Mouse (Mus musculus): ENCODE measurements at regions not wholly inside any gene's neighbourhood (a gene's known extent, or its start where the extent isn't known, plus 50 kb on each side); places are given as distances from the start of the nearest gene placed in this dataset.

DNA sequence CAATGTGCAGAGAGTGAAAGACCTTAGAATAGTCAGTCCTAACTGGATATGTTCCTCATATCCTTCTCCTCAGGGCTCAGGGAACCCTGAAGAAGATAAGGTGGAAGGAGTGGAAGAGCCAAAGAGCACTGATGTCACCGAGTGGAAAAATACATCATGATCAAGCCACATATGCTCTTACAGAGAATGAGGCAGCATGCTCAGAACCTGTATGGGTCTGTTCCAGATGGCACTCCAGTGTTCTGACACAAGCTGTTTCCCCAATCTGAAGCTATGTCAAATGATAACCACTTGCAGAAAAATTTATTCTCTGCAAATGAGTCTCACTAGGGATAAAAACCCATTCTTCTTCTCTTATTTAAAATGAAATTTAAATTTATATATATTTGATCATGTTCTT is 572.6 kb upstream of the Robo2 start:
- no peaks in the 10 kb centered on the region for H3K27me3 ChIP-seq (replicated peaks; ENCODE audit: control insufficient read depth, insufficient read depth, low read length)
- H3K36me3 ChIP-seq (ENCODE audit: control insufficient read depth, insufficient read depth, low read length) = no peaks in the 10 kb centered on the region
- no peak overlapping the region for H3K9ac ChIP-seq (ENCODE audit: low read depth, low read length)
- H3K27ac ChIP-seq (ENCODE audit: low read depth, low read length) = no peak overlapping the region
- no peak overlapping the region for H3K4me2 ChIP-seq (ENCODE audit: low read length)
- 90% methylated on average over 1 of the region's 1 CpGs for WGBS
- no peaks in the 10 kb centered on the region for H3K4me1 ChIP-seq (ENCODE audit: control insufficient read depth, insufficient read depth, low read depth, low read length)
- ATAC-seq = no peak
- H3K9me3 ChIP-seq (ENCODE audit: control insufficient read depth, low read length) = no peaks in the 10 kb centered on the region
- H3K4me3 ChIP-seq (ENCODE audit: low read length) = no peak overlapping the region

DNA sequence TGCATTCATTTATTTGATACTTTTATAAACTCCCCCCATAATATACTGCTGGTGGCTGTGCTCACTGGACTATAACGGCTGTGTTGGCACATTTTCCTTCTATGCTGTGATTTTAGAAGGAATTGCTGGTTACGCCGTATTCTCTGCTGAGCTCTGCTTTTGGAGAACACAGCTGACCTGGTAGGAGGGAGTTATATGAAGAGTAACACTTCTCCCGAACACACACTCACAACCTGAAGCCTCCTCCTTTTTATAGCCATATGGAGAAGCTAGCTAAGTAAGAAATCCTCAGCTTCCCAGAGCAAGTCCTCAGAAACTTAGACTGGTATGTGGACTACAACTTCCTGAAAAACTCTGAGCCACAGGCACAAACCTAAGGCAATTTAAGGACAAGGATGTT is 554.5 kb upstream of the Robo2 start:
- no peaks in the 10 kb centered on the region for H3K4me1 ChIP-seq (ENCODE audit: control insufficient read depth, insufficient read depth, low read depth, low read length)
- WGBS = 86% methylated on average over 4 of the region's 4 CpGs
- H3K36me3 ChIP-seq (ENCODE audit: control insufficient read depth, insufficient read depth, low read length) = no peaks in the 10 kb centered on the region
- H3K9me3 ChIP-seq (ENCODE audit: control insufficient read depth, low read length) = no peaks in the 10 kb centered on the region
- no peak overlapping the region for H3K27ac ChIP-seq (ENCODE audit: low read depth, low read length)
- H3K27me3 ChIP-seq (replicated peaks; ENCODE audit: control insufficient read depth, insufficient read depth, low read length) = no peaks in the 10 kb centered on the region
- H3K9ac ChIP-seq (ENCODE audit: low read depth, low read length) = no peak overlapping the region
- H3K4me2 ChIP-seq (ENCODE audit: low read length) = no peak overlapping the region
- ATAC-seq = no peak
- no peak overlapping the region for H3K4me3 ChIP-seq (ENCODE audit: low read length)

DNA sequence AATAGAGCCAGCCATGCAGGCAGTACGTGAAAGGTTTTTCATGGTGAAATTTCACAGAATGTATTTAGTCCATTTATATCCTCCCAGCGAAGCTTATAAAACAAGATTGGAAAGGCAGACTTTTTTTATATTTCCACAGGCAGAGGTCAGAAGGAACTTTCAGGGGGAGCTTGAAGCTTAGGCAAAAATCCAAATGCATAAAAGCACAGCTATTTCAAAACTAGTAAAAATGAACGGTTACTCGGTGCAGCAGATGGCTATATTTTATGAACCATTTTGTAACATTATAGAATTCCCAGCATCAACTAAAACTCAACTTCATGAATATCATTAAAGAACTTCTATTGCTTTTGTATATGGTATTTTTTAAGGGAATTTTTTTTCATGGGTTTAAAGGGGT is 518.1 kb upstream of the Robo2 start:
- Histone ChIP-seq H3K9ac (ENCODE audit: low read depth, low read length) (no peak overlapping the region), H3K4me3 (ENCODE audit: low read length) (no peak overlapping the region), H3K9me3 (ENCODE audit: control insufficient read depth, low read length) (no peaks in the 10 kb centered on the region), H3K36me3 (ENCODE audit: control insufficient read depth, insufficient read depth, low read length) (no peaks in the 10 kb centered on the region), H3K27ac (ENCODE audit: low read depth, low read length) (no peak overlapping the region), H3K27me3 (replicated peaks; ENCODE audit: control insufficient read depth, insufficient read depth, low read length) (no peaks in the 10 kb centered on the region), H3K4me2 (ENCODE audit: low read length) (no peak overlapping the region), H3K4me1 (ENCODE audit: control insufficient read depth, insufficient read depth, low read depth, low read length) (no peaks in the 10 kb centered on the region)
- no peak for ATAC-seq
- WGBS = 71% methylated on average over 4 of the region's 4 CpGs

DNA sequence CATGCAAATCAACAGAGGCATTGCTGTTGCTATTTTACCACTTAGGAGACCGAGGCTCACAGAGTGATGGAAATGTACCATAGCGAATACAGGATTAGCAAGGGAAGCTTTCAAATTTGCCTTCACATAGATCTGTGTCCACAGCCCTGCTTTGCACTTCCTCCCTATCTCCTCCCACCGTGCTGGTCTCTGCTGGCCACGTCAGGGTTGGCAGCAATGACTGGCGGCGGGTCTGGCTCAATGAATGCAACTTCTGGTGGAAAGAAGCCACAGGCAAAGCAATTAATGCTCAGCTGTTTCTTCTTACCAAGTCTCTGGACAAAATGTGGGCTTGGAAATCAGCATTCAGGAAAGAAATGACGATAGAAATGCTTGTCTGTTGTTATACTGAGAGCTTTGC is 489.2 kb upstream of the Robo2 start:
- Histone ChIP-seq H3K4me3 (ENCODE audit: low read length) (no peak overlapping the region), H3K27me3 (replicated peaks; ENCODE audit: control insufficient read depth, insufficient read depth, low read length) (no peaks in the 10 kb centered on the region), H3K9ac (ENCODE audit: low read depth, low read length) (no peak overlapping the region), H3K4me1 (ENCODE audit: control insufficient read depth, insufficient read depth, low read depth, low read length) (no peaks in the 10 kb centered on the region), H3K36me3 (ENCODE audit: control insufficient read depth, insufficient read depth, low read length) (no peaks in the 10 kb centered on the region), H3K27ac (ENCODE audit: low read depth, low read length) (no peak overlapping the region), H3K4me2 (ENCODE audit: low read length) (peak overlapping the region; percentile 19; the same call in 1 of the 2 replicates), H3K9me3 (ENCODE audit: control insufficient read depth, low read length) (no peaks in the 10 kb centered on the region)
- ATAC-seq = peak; percentile 56; the same call in 1 of the 2 replicates
- 55% methylated on average over 7 of the region's 7 CpGs for WGBS

DNA sequence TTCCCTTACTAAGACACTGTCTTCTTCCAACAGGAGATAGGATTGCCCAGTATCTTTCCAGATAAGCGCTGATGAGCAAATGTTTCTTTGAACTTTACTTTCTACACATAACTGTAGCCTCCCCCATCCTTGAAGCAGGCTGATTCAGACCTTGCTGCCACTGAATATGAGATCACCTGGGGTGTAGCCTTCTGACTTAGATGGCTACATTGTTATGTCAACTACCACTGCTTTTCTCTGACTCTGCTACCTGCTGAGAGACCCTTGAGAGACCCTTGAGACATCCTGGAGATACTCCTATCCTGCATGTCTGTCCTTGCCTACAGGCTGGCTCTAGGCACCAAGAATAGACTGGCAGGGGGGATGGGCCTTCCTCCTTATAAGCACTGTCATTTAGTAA is 476.1 kb upstream of the Robo2 start:
- H3K4me1 ChIP-seq (ENCODE audit: control insufficient read depth, insufficient read depth, low read depth, low read length) = no peaks in the 10 kb centered on the region
- no peak overlapping the region for H3K4me2 ChIP-seq (ENCODE audit: low read length)
- H3K4me3 ChIP-seq (ENCODE audit: low read length) = no peak overlapping the region
- no peaks in the 10 kb centered on the region for H3K27me3 ChIP-seq (replicated peaks; ENCODE audit: control insufficient read depth, insufficient read depth, low read length)
- no peak for ATAC-seq
- no peaks in the 10 kb centered on the region for H3K9me3 ChIP-seq (ENCODE audit: control insufficient read depth, low read length)
- no peaks in the 10 kb centered on the region for H3K36me3 ChIP-seq (ENCODE audit: control insufficient read depth, insufficient read depth, low read length)
- no peak overlapping the region for H3K27ac ChIP-seq (ENCODE audit: low read depth, low read length)
- no peak overlapping the region for H3K9ac ChIP-seq (ENCODE audit: low read depth, low read length)
- 29% methylated on average over 1 of the region's 1 CpGs for WGBS

DNA sequence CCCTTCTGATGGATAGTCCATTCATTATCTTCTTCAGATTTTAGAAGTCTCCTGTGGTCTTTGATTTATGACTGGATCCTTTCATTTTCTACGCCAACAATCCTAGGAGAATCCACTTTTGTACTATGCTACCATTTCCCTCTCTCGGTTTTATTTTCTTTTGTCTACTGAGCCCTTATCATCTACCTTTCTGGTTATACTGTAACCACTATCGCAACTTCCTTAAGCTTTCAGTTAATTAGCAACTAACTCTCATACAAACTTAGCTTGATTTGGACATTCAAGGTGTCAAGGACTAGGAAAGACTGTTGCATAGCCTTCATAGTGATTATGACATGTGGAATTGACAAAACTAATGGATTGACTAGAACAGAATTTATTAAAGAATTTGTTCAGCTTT is 467.0 kb upstream of the Robo2 start:
- H3K4me2 ChIP-seq (ENCODE audit: low read length) = no peak overlapping the region
- 89% methylated on average over 3 of the region's 3 CpGs for WGBS
- no peak overlapping the region for H3K4me3 ChIP-seq (ENCODE audit: low read length)
- H3K4me1 ChIP-seq (ENCODE audit: control insufficient read depth, insufficient read depth, low read depth, low read length) = no peaks in the 10 kb centered on the region
- H3K9me3 ChIP-seq (ENCODE audit: control insufficient read depth, low read length) = no peaks in the 10 kb centered on the region
- H3K9ac ChIP-seq (ENCODE audit: low read depth, low read length) = no peak overlapping the region
- no peak for ATAC-seq
- H3K27ac ChIP-seq (ENCODE audit: low read depth, low read length) = no peak overlapping the region
- no peaks in the 10 kb centered on the region for H3K27me3 ChIP-seq (replicated peaks; ENCODE audit: control insufficient read depth, insufficient read depth, low read length)
- no peaks in the 10 kb centered on the region for H3K36me3 ChIP-seq (ENCODE audit: control insufficient read depth, insufficient read depth, low read length)

DNA sequence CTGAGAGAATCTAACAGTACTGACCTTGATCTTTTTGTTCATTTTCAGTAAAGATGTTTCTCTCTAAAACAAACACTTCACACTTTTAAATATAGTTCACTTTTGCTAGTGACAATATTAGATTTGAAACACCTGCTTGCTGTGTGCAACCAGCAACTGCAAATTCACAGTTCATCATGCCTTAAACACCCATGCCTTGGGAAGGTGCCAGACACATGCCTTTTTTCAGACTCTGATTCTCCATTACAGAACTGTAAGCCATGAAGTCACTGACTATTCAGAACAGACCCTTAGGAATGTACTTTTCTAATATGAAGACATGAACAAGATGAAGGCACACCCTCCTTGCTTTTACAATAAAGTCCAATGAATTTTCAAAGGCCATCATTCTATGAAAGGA is 462.1 kb upstream of the Robo2 start:
- H3K4me1 ChIP-seq (ENCODE audit: control insufficient read depth, insufficient read depth, low read depth, low read length) = no peaks in the 10 kb centered on the region
- no peaks in the 10 kb centered on the region for H3K27me3 ChIP-seq (replicated peaks; ENCODE audit: control insufficient read depth, insufficient read depth, low read length)
- no peak for ATAC-seq
- no peak overlapping the region; the same call in 1 of the 2 replicates for H3K9ac ChIP-seq (ENCODE audit: low read depth, low read length)
- no peaks in the 10 kb centered on the region for H3K9me3 ChIP-seq (ENCODE audit: control insufficient read depth, low read length)
- H3K27ac ChIP-seq (ENCODE audit: low read depth, low read length) = no peak overlapping the region
- H3K4me2 ChIP-seq (ENCODE audit: low read length) = no peak overlapping the region
- H3K36me3 ChIP-seq (ENCODE audit: control insufficient read depth, insufficient read depth, low read length) = no peaks in the 10 kb centered on the region
- H3K4me3 ChIP-seq (ENCODE audit: low read length) = no peak overlapping the region

DNA sequence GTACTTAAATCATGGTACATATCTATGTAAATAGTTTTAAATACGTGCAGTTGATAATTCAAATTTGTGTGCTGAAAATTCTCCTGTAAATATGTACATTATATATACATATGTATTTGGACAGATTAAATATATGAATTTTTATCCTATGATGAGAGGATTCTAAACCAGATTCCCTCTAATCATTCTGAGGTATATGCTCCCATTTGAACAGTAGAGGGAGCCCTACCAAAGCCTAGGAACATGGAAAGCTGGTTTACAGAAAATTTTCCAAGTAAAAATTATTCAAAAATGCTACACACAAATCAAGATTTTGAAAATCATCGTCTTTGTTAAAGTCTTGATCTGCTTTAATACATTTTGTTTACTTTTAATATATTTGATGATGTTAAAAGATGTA is 446.1 kb upstream of the Robo2 start:
- no peak overlapping the region for H3K27ac ChIP-seq (ENCODE audit: low read depth, low read length)
- H3K9me3 ChIP-seq (ENCODE audit: control insufficient read depth, low read length) = no peaks in the 10 kb centered on the region
- H3K36me3 ChIP-seq (ENCODE audit: control insufficient read depth, insufficient read depth, low read length) = no peaks in the 10 kb centered on the region
- H3K4me1 ChIP-seq (ENCODE audit: control insufficient read depth, insufficient read depth, low read depth, low read length) = no peaks in the 10 kb centered on the region
- no peak overlapping the region for H3K4me3 ChIP-seq (ENCODE audit: low read length)
- 30% methylated on average over 2 of the region's 2 CpGs for WGBS
- H3K9ac ChIP-seq (ENCODE audit: low read depth, low read length) = no peak overlapping the region
- H3K4me2 ChIP-seq (ENCODE audit: low read length) = no peak overlapping the region
- H3K27me3 ChIP-seq (replicated peaks; ENCODE audit: control insufficient read depth, insufficient read depth, low read length) = no peaks in the 10 kb centered on the region
- no peak for ATAC-seq

DNA sequence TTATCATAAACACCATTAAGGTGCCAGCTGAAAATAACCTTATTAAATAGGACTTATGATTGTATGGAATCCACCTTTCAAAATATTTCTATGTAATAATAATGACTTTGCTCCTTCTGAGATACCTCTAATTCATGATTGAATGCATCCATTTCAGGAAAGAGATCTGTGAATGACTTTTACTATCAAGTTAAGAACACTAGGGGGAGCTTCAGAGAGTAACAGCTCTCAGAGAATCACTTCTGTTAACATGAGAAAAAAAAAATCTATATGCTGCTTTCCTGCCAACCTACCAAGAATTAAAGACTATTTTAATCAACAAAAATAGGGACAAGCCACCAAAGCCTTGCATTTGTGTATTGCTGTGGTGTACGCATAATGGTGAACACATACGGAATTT is 428.4 kb upstream of the Robo2 start:
- Histone ChIP-seq H3K9me3 (ENCODE audit: control insufficient read depth, low read length) (no peaks in the 10 kb centered on the region), H3K36me3 (ENCODE audit: control insufficient read depth, insufficient read depth, low read length) (no peaks in the 10 kb centered on the region), H3K27ac (ENCODE audit: low read depth, low read length) (no peak overlapping the region), H3K4me1 (ENCODE audit: control insufficient read depth, insufficient read depth, low read depth, low read length) (no peaks in the 10 kb centered on the region), H3K27me3 (replicated peaks; ENCODE audit: control insufficient read depth, insufficient read depth, low read length) (no peaks in the 10 kb centered on the region), H3K4me2 (ENCODE audit: low read length) (no peak overlapping the region), H3K9ac (ENCODE audit: low read depth, low read length) (no peak overlapping the region), H3K4me3 (ENCODE audit: low read length) (no peak overlapping the region)
- 94% methylated on average over 2 of the region's 2 CpGs for WGBS
- no peak for ATAC-seq

DNA sequence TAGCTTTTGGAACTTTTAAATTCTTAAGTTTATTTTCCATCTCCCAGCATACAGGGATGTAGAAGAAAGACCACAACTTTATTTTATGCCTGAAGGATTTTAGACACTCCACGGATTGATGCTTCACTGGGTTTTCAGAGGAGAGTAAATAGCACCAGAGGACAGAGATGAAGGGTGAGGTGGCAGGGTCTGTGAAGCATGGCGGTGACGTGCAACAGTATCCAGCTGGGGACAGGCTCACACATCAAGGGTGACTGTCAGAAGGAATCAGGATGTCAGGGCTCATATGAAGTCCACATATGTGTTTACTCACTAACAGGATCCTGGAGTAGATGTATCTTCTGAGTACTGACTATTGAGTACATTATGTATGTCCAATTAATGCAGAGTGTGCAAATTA is 402.8 kb upstream of the Robo2 start:
- ATAC-seq = 0 out of 2 replicates have a peak, but pooled peaks have one; percentile 27
- Histone ChIP-seq H3K4me2 (ENCODE audit: low read length) (no peak overlapping the region), H3K4me3 (ENCODE audit: low read length) (no peak overlapping the region), H3K36me3 (ENCODE audit: control insufficient read depth, insufficient read depth, low read length) (no peaks in the 10 kb centered on the region), H3K9ac (ENCODE audit: low read depth, low read length) (no peak overlapping the region), H3K9me3 (ENCODE audit: control insufficient read depth, low read length) (no peaks in the 10 kb centered on the region), H3K4me1 (ENCODE audit: control insufficient read depth, insufficient read depth, low read depth, low read length) (no peaks in the 10 kb centered on the region), H3K27me3 (replicated peaks; ENCODE audit: control insufficient read depth, insufficient read depth, low read length) (no peaks in the 10 kb centered on the region), H3K27ac (ENCODE audit: low read depth, low read length) (no peak overlapping the region)
- 60% methylated on average over 3 of the region's 3 CpGs for WGBS

Data from hindbrain, embryonic 16.5 days (tissue).